Mouse (Mus musculus): ENCODE data around the gene Gm29289. TPM values are rescaled to one million over a fixed set of nuclear protein-coding genes. Genes with fewer than 3 reads are reported as not detected.

Gm29289 gene
- polyA plus RNA-seq (2015; fragmentation: Nextera tagmentation; extraction: Ambion mirVana) = not detected in 2 replicates

DNA sequence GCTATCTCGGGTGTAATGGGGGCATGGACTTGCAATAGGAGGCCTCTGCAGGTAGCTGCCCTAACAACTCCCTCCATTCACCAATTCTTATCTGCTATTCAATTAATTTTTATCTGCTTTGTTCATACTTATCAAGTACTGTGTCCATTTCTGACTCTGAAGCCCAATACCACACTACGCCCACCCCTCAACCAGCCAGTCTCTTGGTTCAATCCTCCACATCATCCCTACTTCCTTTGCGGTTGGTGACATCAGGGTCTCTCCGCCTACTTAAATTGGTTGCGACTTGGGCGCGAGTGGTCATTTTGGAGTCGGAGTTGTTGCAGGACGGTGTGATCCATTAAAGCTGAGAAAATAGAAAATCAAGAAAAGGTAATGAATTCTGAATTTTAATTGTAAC is at the start of gene Gm29289:
Gm29289 (plus strand) TSS at position 301 of the 400 bp plus-strand sequence.

GRCm38 (mm10) chrY:2900689-2901088 is 31.7 kb upstream of the Gm29289 start, which contains the start of gene Gm10352:
Gene Gm10352, plus strand, starts transcription at chrY:2900989.

Other genes with a start within 250 kb of the Gm29289 start
- not detected in 2 replicates for gene H2al2b, start 211.9 kb upstream of the Gm29289 start, polyA plus RNA-seq (2015; fragmentation: Nextera tagmentation; extraction: Ambion mirVana)
- not detected in 2 replicates for gene Gm4064, start 136.4 kb upstream of the Gm29289 start, polyA plus RNA-seq (2015; fragmentation: Nextera tagmentation; extraction: Ambion mirVana)
- gene Rbmy, start 101.9 kb upstream of the Gm29289 start, polyA plus RNA-seq (2015; fragmentation: Nextera tagmentation; extraction: Ambion mirVana) = not detected in 2 replicates
- not detected in 2 replicates for gene Gm10256, start 101.9 kb upstream of the Gm29289 start, polyA plus RNA-seq (2015; fragmentation: Nextera tagmentation; extraction: Ambion mirVana)
- not detected in 2 replicates for gene Gm10352, start 31.6 kb upstream of the Gm29289 start, polyA plus RNA-seq (2015; fragmentation: Nextera tagmentation; extraction: Ambion mirVana)